Mouse (Mus musculus) brain, embryonic 18.5 days (tissue): ENCODE measurements around the gene Tomm6.

Experiments
- DNase-seq: peaks from one replicate; pipeline ENCODE4 v3.0.0-alpha.2; 2012; ENCODE audit warnings: low read depth, low spot score

Tomm6 gene

DNA sequence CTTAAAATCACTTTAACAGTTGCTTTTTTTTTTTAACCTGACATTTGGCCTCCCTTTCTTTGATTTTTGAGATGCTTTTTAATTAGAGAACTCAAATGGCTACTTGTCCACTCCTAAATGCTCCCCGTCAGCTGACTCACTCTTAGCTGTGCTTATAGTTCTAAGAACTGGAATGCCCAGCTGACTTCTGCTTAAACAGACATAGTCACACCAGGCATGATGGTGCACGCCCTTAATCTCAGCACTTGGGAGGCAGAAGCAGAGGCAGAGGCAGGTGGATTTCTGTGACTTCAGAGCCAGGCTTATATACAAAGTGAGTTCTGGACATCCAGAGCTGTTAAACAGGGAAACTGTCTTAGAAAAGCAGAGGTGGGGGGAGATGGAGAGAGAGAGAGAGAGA lies 36.2 kb downstream of the Tomm6 start:
- DNase-seq, result no peak

DNA sequence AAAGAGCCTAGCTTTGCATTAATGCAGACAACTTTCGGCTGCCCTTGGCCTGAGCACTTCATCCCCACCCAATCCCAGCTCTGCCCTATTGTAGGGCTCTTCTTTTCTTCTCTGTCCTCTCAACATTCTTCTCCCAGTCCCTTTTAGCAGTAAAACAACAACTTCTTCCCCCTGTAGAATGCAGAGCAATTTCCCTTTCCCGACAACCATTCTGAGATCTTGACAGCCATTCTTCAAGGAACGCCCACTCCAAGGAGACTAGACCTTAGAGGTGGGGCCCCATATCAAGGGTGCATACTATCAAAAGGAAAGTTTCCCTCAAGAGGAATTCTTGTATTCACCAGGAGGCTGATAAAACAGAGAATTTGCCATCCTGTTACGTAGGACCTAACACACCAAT lies 39.2 kb downstream of the Tomm6 start:
- DNase-seq, result no peak

DNA sequence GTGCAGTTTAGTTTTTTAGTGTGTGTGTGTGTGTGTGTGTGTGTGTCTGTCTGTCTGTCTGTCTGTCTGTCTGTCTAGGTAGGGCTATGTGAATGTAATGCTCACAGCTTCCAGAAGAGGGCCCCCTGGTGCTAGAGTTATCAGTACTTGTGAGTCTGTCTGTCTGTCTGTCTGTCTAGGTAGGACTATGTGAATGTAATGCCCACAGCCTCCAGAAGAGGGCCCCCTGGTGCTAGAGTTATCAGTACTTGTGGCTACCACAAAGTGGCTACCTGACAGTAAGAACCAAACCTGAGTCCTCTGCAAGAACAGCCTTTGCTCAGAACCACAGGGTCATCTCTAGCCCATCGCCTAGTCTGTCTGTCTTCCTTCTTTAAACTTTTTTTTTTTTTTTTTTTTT lies 41.5 kb downstream of the Tomm6 start:
- DNase-seq, result no peak

DNA sequence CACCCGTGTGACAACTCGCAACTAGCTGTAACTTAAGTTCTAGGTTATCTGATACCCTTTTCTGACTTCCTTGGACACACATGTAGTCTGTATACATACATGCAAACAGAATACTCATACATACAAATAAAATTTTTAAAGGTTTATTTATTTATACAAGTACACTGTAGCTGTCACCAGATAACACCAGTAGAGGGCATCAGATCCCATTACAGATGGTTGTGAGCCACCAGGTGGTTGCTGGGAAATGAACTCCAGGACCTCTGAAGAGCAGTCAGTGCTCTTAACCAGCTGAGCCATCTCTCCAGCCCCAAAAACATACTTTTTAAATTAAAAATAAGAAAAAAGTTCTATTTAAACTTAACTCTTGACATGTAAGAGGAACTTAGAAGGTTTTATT lies 45.2 kb downstream of the Tomm6 start:
- DNase-seq, result no peak
